Mouse (Mus musculus): ENCODE data around the gene Tmem203.

Tmem203 gene

DNA sequence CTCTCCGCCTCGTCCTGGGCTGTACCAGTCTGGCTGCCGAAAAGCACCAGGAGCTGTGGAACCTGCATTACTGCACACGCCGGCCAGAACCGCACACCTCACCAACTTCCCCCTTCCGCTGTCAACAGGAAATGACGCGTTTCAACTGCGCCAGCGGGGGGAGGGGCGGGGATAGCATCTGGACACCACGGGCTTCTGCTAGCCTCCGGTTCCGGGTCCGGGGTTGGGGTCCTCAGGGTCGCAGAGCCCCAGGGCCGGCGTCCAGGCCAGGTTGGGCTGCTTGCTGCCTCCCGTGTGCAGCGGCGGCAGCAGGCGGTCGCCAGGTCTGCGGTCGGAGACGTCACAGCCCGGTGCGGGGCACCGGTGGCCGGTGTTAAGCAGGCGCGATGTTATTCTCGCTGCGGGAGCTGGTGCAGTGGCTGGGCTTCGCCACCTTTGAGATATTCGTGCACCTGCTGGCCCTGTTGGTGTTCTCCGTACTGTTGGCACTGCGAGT lies at the start of gene Tmem203:
TSS of gene Tmem203 (plus strand) at position 156 of the 496 bp plus-strand sequence.
- peak; percentile 77 to 86 for DNase-seq (ENCODE audit: low spot score in 2 of 2)

- DNase-seq (ENCODE audit: low spot score in 2 of 2), result no peak
These were observed 47.6 kb upstream of the Tmem203 start for GRCm38 (mm10) chr2:25207593-25207992.

DNA sequence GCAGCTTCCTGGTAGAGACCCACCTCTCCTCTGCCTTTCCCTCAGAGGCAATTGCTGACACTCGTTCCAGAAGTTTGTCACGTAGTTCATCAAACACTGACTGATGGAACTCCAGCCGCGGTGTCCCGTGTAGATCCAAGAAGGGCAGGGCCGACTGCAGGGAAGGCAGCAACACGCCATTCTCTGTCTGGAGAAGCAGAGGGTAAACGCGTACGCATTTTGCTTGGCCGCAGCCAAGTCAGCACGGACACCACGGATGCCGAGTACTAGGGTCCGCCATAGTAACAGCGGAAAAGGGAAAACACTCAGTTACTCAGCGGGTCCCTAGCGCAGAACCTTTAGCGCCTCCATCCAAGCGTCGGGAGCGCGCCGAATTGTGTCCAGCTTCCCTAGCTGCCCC lies 44.6 kb upstream of the Tmem203 start:
- no peak for DNase-seq (ENCODE audit: low spot score in 2 of 2)

- peak; percentile 87 to 96 for DNase-seq (ENCODE audit: low spot score in 2 of 2)
These were observed 44.0 kb upstream of the Tmem203 start, which contains the start of gene Nelfb for GRCm38 (mm10) chr2:25211121-25211670. TSS of gene Nelfb (minus strand) at chr2:25211489.

DNA sequence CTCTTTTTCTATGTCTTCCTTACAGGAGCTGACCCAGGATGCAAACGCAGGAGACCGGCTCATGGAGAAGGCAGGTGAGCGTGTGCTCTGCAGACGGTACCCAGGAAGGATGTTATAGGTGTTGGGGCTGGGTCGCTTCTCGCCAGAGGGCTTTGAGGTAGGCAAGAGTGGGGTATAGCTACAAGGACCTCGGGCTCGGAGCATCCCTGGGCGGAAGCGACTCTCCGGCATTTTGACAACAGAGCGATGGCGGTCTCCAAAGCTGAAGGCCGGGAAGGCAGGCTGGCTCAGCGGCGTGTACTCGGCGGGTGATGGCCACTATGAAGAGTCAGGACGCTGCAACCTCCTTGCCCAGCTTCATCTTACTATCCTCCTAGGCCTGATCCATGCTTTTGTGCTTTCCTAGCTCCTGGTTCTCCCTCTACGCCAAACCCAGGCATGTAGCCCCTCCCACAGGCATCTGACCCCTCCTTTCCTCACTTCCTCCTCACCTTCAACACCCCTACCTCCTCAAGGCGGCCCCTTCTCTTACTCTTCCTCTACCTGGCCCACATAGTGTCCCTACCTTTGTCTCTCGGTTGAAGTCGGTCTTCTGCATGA lies 41.9 kb upstream of the Tmem203 start:
- DNase-seq (ENCODE audit: low spot score in 2 of 2), result no peak

GRCm38 (mm10) chr2:25214444-25214843 lies 40.8 kb upstream of the Tmem203 start, which contains the start of gene Stpg3:
TSS of gene Stpg3 (minus strand) at chr2:25214637.
- DNase-seq (ENCODE audit: low spot score in 2 of 2), result no peak

- DNase-seq (ENCODE audit: low spot score in 2 of 2), result no peak
These were observed 37.6 kb upstream of the Tmem203 start for GRCm38 (mm10) chr2:25217666-25218065.

GRCm38 (mm10) chr2:25218445-25218844 lies 36.8 kb upstream of the Tmem203 start, which contains the start of gene Fam166a:
TSS of gene Fam166a (plus strand) at chr2:25218745.
- no peak for DNase-seq (ENCODE audit: low spot score in 2 of 2)

GRCm38 (mm10) chr2:25221331-25221772 lies 33.9 kb upstream of the Tmem203 start:
- no peak for DNase-seq (ENCODE audit: low spot score in 2 of 2)

GRCm38 (mm10) chr2:25223681-25224491 lies 31.4 kb upstream of the Tmem203 start:
- DNase-seq (ENCODE audit: low spot score in 2 of 2), result peak; percentile 75 to 88

- peak in 1 of 2 experiments; percentile 90 for DNase-seq (ENCODE audit: low spot score in 2 of 2)
These were observed 30.8 kb upstream of the Tmem203 start, which contains the start of gene Tubb4b for GRCm38 (mm10) chr2:25224492-25224765. TSS of gene Tubb4b (minus strand) at chr2:25224702.

- peak in 1 of 2 experiments; percentile 98 for DNase-seq (ENCODE audit: low spot score in 2 of 2)
These were observed 30.2 kb upstream of the Tmem203 start for GRCm38 (mm10) chr2:25224766-25225752.

- no peak for DNase-seq (ENCODE audit: low spot score in 2 of 2)
These were observed 29.3 kb upstream of the Tmem203 start for GRCm38 (mm10) chr2:25225811-25226379.

- DNase-seq (ENCODE audit: low spot score in 2 of 2), result no peak
These were observed 28.4 kb upstream of the Tmem203 start for GRCm38 (mm10) chr2:25226864-25227263.

GRCm38 (mm10) chr2:25227406-25227805 lies 27.8 kb upstream of the Tmem203 start:
- DNase-seq (ENCODE audit: low spot score in 2 of 2), result no peak

DNA sequence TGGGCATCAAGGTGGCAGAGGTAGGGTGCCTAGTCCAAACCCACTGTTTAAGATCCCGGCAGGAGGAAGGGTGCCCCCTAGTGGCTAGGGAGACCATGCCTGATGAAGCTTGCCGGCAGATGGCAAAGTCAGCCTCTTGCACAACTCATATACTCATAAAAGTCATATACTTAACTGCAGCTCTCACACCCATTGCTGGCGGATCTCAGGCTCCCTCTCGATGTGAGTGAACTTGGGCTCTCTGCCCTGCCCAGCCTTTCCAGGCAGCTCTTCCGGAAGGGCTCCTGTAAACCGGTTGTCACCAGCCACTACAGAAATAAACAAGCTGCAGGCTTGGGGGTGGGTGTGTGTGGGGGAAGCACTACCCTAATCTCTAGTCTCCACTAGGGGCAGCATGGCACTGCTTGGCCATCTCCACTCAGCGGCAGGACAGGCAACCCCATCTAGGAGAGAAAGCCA lies 26.8 kb upstream of the Tmem203 start:
- peak; percentile 73 to 86 for DNase-seq (ENCODE audit: low spot score in 2 of 2)

- DNase-seq (ENCODE audit: low spot score in 2 of 2), result no peak
These were observed 26.2 kb upstream of the Tmem203 start for GRCm38 (mm10) chr2:25228995-25229530.

DNA sequence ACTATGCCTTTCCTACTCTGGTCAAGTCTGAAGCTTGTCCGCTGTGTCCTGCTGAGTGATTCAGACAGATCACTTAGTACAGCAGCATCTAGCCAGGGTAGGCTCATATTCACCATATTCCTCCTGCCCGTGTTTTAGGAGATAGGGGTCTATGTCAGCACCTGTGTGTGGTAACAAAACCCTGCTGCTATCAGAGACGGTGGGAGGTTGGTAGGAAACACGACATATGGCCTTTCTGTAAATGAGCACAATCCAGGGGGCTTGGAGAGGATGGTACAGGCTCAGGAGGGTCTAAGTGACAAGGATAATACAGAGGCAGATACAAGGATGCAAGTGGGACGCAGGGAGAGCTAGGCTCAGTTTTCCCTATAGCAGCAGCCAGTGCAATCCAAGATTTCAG lies 25.7 kb upstream of the Tmem203 start:
- DNase-seq (ENCODE audit: low spot score in 2 of 2), result no peak

DNA sequence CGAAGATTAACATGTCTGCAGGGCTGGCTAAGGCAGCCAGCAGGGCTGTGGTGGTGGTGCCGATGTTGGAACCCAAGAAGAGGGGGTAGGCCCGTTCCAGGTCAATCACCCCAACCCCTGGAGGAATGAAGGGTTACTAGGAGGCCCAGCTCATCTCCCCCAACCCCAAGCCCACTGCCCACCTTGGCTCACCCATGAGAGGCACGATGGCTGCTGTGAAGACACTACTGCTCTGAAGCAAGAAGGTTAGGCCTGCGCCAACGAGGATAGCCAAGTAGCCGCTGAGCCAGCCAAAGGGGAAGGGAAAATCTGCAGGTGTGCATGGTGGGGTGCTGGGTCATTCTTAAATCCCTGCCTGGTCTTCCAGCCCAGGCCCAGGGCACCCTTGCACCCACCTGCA lies 24.7 kb upstream of the Tmem203 start:
- DNase-seq (ENCODE audit: low spot score in 2 of 2), result no peak

DNA sequence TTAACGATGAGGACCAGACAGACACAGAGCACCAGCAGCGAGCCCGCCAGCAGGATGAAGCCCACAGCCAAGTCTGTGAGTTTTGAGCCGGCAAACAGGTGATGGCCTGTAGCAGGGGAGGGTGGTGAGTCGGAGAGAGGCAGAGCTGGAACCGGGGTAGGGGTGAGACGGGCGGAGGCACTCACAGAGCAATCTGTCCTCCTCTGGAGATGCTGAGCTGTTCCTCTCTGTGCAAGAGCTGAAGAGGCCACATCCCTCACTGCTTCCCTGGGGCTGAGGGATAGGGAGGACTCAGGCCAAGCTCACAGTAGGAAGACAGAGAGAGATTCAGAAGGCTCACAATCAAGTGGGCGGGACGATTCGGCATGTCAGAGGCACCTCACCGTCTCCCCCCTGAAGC lies 24.2 kb upstream of the Tmem203 start:
- DNase-seq (ENCODE audit: low spot score in 2 of 2), result no peak

GRCm38 (mm10) chr2:25233421-25233820 lies 21.8 kb upstream of the Tmem203 start:
- no peak for DNase-seq (ENCODE audit: low spot score in 2 of 2)

All from urinary bladder, adult 18-20 months (tissue).